In the genomic region with DNA sequence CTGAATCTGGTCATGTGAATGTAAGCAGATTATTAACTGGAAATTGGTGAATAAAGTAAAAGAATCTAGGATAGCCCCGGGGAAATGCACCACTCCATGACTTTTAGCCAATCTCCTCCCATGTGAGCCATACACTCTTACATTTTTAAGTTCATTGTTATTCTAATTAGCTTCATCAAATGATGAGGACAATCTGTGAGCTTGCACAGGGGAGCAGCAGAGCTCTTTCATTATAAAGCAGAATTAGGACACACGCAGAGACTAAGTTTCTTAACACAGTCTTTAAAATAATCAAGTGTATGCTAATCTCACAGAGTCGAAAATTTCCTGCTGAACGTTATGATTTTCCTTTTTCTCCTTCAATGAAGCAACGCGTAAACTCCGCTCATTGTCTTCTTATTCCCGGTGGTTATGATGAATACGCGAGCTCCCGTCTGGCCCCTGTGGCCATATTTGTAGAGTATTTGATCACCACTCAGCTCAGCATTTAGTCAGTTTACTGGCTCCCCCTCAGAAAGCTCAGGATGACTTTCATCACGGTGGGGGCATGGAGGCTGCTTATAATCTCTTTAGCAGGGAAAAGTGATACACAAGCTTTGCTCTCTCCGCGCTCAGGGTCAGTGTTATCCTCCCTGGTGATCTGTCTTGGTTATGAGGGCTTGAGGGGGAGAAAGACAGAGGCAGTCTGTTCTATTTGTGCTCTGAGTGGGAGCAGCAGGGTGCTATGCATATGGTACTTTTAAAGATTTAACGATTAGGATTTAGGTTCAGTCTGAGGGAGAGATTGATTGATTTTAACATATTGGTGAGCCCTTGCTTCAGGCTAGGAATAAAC, we compare ENCODE assay signal across 11 mouse cellular contexts.
DNase-seq lines count a peak whose midpoint lies in the region; ATAC-seq and TF ChIP-seq lines count a peak whose summit lies in the region.
"Had no signal": no experiment of that assay in that cellular context is flagged by ENCODE, and none has a peak within 500 bp of the region (broad histone marks: within the 10 kb centered on the region; RNA-seq: fewer than 3 reads in every experiment).

No protein-coding gene starts in this region.

- no peaks in the 10 kb centered on the region for H3K4me1 ChIP-seq in kidney, embryonic 14.5 days (ENCODE audit: control insufficient read depth, insufficient read depth, low read length)
- no peaks in the 10 kb centered on the region for H3K4me1 ChIP-seq in kidney, adult 2 months (ENCODE audit: control insufficient read depth, insufficient read depth, low read length)
- no peaks in the 10 kb centered on the region; the same call in 1 of the 2 replicates for H3K4me1 ChIP-seq in hindbrain, embryonic 16.5 days (ENCODE audit: control insufficient read depth, insufficient read depth, low read depth, low read length)
- peaks cover 6% of the 10 kb centered on the region; the same call in 1 of the 2 replicates for H3K4me1 ChIP-seq in midbrain, embryonic 14.5 days (ENCODE audit: control insufficient read depth, insufficient read depth, low read length)
- H3K4me1 ChIP-seq: lung, embryonic 15.5 days had no signal

- TF ChIP-seq CTCF in kidney, adult 2 months (conservative IDR thresholded peaks at IDR 0.05; ENCODE audit: insufficient read depth, insufficient read length, low read depth, low read length): no peak

- no peak for DNase-seq in kidney, adult 2 months
- DNase-seq in embryo, embryonic 9.5 days (ENCODE audit: extremely low spot score): peak; percentile 4
- DNase-seq in midbrain, embryonic 14.5 days: peak; percentile 66
- no peak for DNase-seq in heart, postnatal 14 days
- DNase-seq: cerebellum, adult 11-12 months; kidney, adult 9 months had no signal

- H3K4me3 ChIP-seq in kidney, embryonic 14.5 days (ENCODE audit: low read length): peak overlapping the region; percentile 10; the same call in 1 of the 2 replicates
- H3K4me3 ChIP-seq in kidney, adult 2 months (ENCODE audit: insufficient read depth, low read depth, low read length): no peak overlapping the region
- H3K4me3 ChIP-seq in hindbrain, embryonic 16.5 days (ENCODE audit: low read length): peak overlapping the region; percentile 17
- H3K4me3 ChIP-seq in midbrain, embryonic 14.5 days (replicated peaks; ENCODE audit: low read depth, low read length): peak overlapping the region; percentile 12
- H3K4me3 ChIP-seq: lung, embryonic 15.5 days had no signal

- intact Hi-C loops in heart, postnatal 14 days (cut with DNase I): no loop called here

- H3K27ac ChIP-seq in kidney, embryonic 14.5 days (ENCODE audit: low read depth, low read length): no peak overlapping the region
- H3K27ac ChIP-seq in kidney, adult 2 months (ENCODE audit: insufficient read depth, low read depth, low read length): no peak overlapping the region
- H3K27ac ChIP-seq in hindbrain, embryonic 16.5 days (ENCODE audit: low read depth, low read length): peak overlapping the region; percentile 55; the same call in 1 of the 2 replicates
- peak overlapping the region; percentile 67 for H3K27ac ChIP-seq in midbrain, embryonic 14.5 days (replicated peaks; ENCODE audit: low read depth, low read length)
- H3K27ac ChIP-seq: lung, embryonic 15.5 days had no signal

- no peaks in the 10 kb centered on the region for H3K9me3 ChIP-seq in kidney, embryonic 14.5 days (ENCODE audit: control insufficient read depth, low read length)
- H3K9me3 ChIP-seq in hindbrain, embryonic 16.5 days (ENCODE audit: control insufficient read depth, low read length): no peaks in the 10 kb centered on the region
- H3K9me3 ChIP-seq in midbrain, embryonic 14.5 days (ENCODE audit: control insufficient read depth, low read length): no peaks in the 10 kb centered on the region
- H3K9me3 ChIP-seq: lung, embryonic 15.5 days had no signal

- H3K9ac ChIP-seq in kidney, embryonic 14.5 days (ENCODE audit: low read depth, low read length): no peak overlapping the region
- H3K9ac ChIP-seq in hindbrain, embryonic 16.5 days (ENCODE audit: low read depth, low read length): no peak overlapping the region
- 0 out of 2 replicates have a peak overlapping the region, but pooled peaks have one; percentile 23 for H3K9ac ChIP-seq in midbrain, embryonic 14.5 days (replicated peaks; ENCODE audit: low read length)
- H3K9ac ChIP-seq: lung, embryonic 15.5 days had no signal

- H3K4me2 ChIP-seq in kidney, embryonic 14.5 days (replicated peaks; ENCODE audit: low read depth, low read length): peak overlapping the region; percentile 32; the same call in 1 of the 2 replicates
- peak overlapping the region; percentile 47 for H3K4me2 ChIP-seq in hindbrain, embryonic 16.5 days (ENCODE audit: low read length)
- peak overlapping the region; percentile 45 for H3K4me2 ChIP-seq in midbrain, embryonic 14.5 days (ENCODE audit: low read length)
- H3K4me2 ChIP-seq: lung, embryonic 15.5 days had no signal

- no peaks in the 10 kb centered on the region for H3K27me3 ChIP-seq in kidney, embryonic 14.5 days (ENCODE audit: control insufficient read depth, insufficient read depth, low read length)
- H3K27me3 ChIP-seq in kidney, adult 2 months (replicated peaks; ENCODE audit: control insufficient read depth, insufficient read depth, low read length): no peaks in the 10 kb centered on the region
- H3K27me3 ChIP-seq in hindbrain, embryonic 16.5 days (replicated peaks; ENCODE audit: control insufficient read depth, insufficient read depth, low read length): no peaks in the 10 kb centered on the region
- H3K27me3 ChIP-seq in midbrain, embryonic 14.5 days (ENCODE audit: control insufficient read depth, insufficient read depth, low read length): no peaks in the 10 kb centered on the region
- H3K27me3 ChIP-seq: lung, embryonic 15.5 days had no signal

- TF ChIP-seq POLR2A in kidney, adult 2 months (IDR thresholded peaks at IDR 0.05; ENCODE audit: low read depth, low read length): no peak

- ATAC-seq in kidney, embryonic 14.5 days (ENCODE audit: low FRiP score, low TSS enrichment): peak; percentile 69; the same call in 1 of the 2 replicates
- ATAC-seq in hindbrain, embryonic 16.5 days: peak; percentile 91
- peak; percentile 81 for ATAC-seq in midbrain, embryonic 14.5 days (ENCODE audit: low FRiP score, low TSS enrichment)
- ATAC-seq in granulocyte monocyte progenitor cell, adult 5-6 weeks (replicated peaks; ENCODE audit: poor library complexity, severe bottlenecking): no peak
- ATAC-seq in monocyte, adult 5-6 weeks (replicated peaks; ENCODE audit: insufficient number of reproducible peaks, low FRiP score, low TSS enrichment, poor library complexity, severe bottlenecking): no peak

- no peaks in the 10 kb centered on the region for H3K36me3 ChIP-seq in kidney, embryonic 14.5 days (ENCODE audit: control insufficient read depth, insufficient read depth, low read length)
- no peaks in the 10 kb centered on the region for H3K36me3 ChIP-seq in kidney, adult 2 months (ENCODE audit: control insufficient read depth, insufficient read depth, low read length)
- no peaks in the 10 kb centered on the region for H3K36me3 ChIP-seq in hindbrain, embryonic 16.5 days (ENCODE audit: control insufficient read depth, insufficient read depth, low read length)
- no peaks in the 10 kb centered on the region for H3K36me3 ChIP-seq in midbrain, embryonic 14.5 days (ENCODE audit: control insufficient read depth, insufficient read depth, low read length)
- H3K36me3 ChIP-seq: lung, embryonic 15.5 days had no signal

- WGBS in kidney, embryonic 14.5 days: 32% methylated on average over 15 of the region's 15 CpGs
- 34% methylated on average over 15 of the region's 15 CpGs for WGBS in kidney, adult 2 months
- WGBS in hindbrain, embryonic 16.5 days: 29% methylated on average over 15 of the region's 15 CpGs
- WGBS in midbrain, embryonic 14.5 days: 28% methylated on average over 15 of the region's 15 CpGs

Comparison
In these comparisons a context has a peak if more than half of its experiments do, and no peak if none do; other contexts are left out.
1. ATAC-seq: peak in kidney, embryonic 14.5 days (single experiment), hindbrain, embryonic 16.5 days (single experiment) and midbrain, embryonic 14.5 days (single experiment); none in granulocyte monocyte progenitor cell, adult 5-6 weeks (single experiment) and monocyte, adult 5-6 weeks (single experiment).
2. H3K27ac ChIP-seq: peak in hindbrain, embryonic 16.5 days (single experiment) and midbrain, embryonic 14.5 days (single experiment); none in kidney, embryonic 14.5 days (single experiment) and kidney, adult 2 months (single experiment).
3. DNase-seq: peak in embryo, embryonic 9.5 days (single experiment) and midbrain, embryonic 14.5 days (single experiment); none in kidney, adult 2 months (single experiment) and heart, postnatal 14 days (0 of 2).
4. Peak in every context shown above with its lines, with median percentiles within 50 percentile points of each other: H3K4me2 ChIP-seq.